Comparison of ENCODE assay signal across 22 mouse cellular contexts in the genomic region with DNA sequence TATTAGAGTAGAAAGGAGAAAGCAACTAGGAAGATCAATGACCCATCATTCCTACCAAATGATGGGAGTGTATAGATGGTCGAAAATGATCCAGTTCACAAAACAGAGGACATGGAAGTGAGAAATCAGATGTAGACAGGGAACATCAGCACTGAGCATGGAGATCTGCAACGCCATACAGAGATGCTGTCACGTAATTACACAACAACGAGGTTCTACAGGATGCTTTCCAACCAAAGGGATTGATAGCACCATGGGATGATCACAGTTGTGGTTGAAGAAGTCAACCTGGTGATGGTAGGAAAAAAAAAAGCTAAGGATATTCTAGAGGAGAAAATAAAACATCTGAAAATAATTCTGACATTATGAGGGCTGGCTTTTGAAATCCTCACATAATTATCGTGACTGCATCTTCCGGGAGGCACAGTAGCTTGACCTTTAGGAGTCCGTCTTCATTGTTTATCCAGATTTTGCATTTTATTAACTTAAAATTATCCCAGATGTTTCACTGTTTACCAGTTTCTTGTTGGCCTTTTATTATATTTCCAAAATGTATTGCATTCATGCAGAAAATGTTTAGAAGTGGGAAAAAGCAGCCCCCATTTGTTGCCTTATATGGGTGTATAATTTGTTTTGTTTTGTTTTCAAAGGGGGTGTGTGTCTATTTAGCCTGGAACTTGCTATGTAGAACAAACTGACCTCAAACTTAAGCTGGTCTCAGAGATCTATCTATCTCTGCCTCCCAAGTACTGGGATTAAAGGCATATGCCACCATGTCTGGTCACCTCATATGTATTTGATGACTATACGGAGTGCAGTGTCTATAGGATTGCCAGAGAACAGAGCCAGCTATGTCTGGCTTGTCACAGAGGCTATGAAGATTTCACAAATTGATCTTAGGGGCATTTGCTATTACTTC. TPM values are rescaled to one million over a fixed set of nuclear protein-coding genes. Genes with fewer than 3 reads are reported as not detected.
DNase-seq lines count a peak whose midpoint lies in the region; ATAC-seq and TF ChIP-seq lines count a peak whose summit lies in the region.
"Had no signal": no experiment of that assay in that cellular context is flagged by ENCODE, and none has a peak within 500 bp of the region (broad histone marks: within the 10 kb centered on the region; RNA-seq: fewer than 3 reads in every experiment).

No protein-coding gene starts in this region.

- ATAC-seq in lung, embryonic 14.5 days (ENCODE audit: insufficient read depth), result peak; percentile 66
- peak; percentile 78 for ATAC-seq in lung, embryonic 16.5 days (ENCODE audit: low read depth)
- ATAC-seq: forebrain, embryonic 14.5 days; forebrain, embryonic 16.5 days had no signal

- peak; percentile 45 for DNase-seq in lung, embryonic 14.5 days
- DNase-seq in lung, postnatal 4 days, result no peak
- DNase-seq in lung, adult 18-20 months, result no peak
- DNase-seq: adrenal gland, adult 2 months; adrenal gland, postnatal 10 days; adrenal gland, postnatal 25 days; cerebellum, adult 11 months; cerebellum, adult 18-20 months; cerebellum, adult 8-10 months; cerebellum, adult 9-11 months; cerebellum, postnatal 14 days; cerebellum, postnatal 36 days; embryo, embryonic 11 days had no signal

- H3K36me3 ChIP-seq in lung, embryonic 14.5 days (ENCODE audit: insufficient read depth), result no peaks in the 10 kb centered on the region
- H3K36me3 ChIP-seq in lung, embryonic 16.5 days (ENCODE audit: control insufficient read depth, insufficient read depth, low read length), result no peaks in the 10 kb centered on the region
- H3K36me3 ChIP-seq: embryonic facial prominence, embryonic 13.5 days; embryonic facial prominence, embryonic 15.5 days; forebrain, embryonic 10.5 days; forebrain, embryonic 12.5 days had no signal

- no peaks in the 10 kb centered on the region for H3K4me1 ChIP-seq in lung, embryonic 14.5 days (ENCODE audit: insufficient read depth)
- no peaks in the 10 kb centered on the region for H3K4me1 ChIP-seq in lung, embryonic 16.5 days (replicated peaks; ENCODE audit: control insufficient read depth, insufficient read depth, low read length)
- H3K4me1 ChIP-seq: embryonic facial prominence, embryonic 13.5 days; embryonic facial prominence, embryonic 15.5 days; forebrain, embryonic 10.5 days; forebrain, embryonic 12.5 days had no signal

- H3K9me3 ChIP-seq in lung, embryonic 14.5 days (ENCODE audit: low read depth, low read length), result no peaks in the 10 kb centered on the region
- H3K9me3 ChIP-seq in lung, embryonic 16.5 days (ENCODE audit: control insufficient read depth, low read length), result no peaks in the 10 kb centered on the region
- H3K9me3 ChIP-seq: embryonic facial prominence, embryonic 13.5 days; embryonic facial prominence, embryonic 15.5 days; forebrain, embryonic 10.5 days; forebrain, embryonic 12.5 days had no signal

- no peaks in the 10 kb centered on the region for H3K27me3 ChIP-seq in lung, embryonic 14.5 days (ENCODE audit: insufficient read depth, low read length)
- H3K27me3 ChIP-seq in lung, embryonic 16.5 days (ENCODE audit: control insufficient read depth, insufficient read depth, low read depth, low read length), result no peaks in the 10 kb centered on the region
- H3K27me3 ChIP-seq: embryonic facial prominence, embryonic 13.5 days; embryonic facial prominence, embryonic 15.5 days; forebrain, embryonic 12.5 days had no signal

- no peak overlapping the region for H3K4me3 ChIP-seq in lung, embryonic 14.5 days (ENCODE audit: low read depth, low read length)
- H3K4me3 ChIP-seq in lung, embryonic 16.5 days (ENCODE audit: low read length), result no peak overlapping the region
- H3K4me3 ChIP-seq: embryonic facial prominence, embryonic 13.5 days; embryonic facial prominence, embryonic 15.5 days; erythroblast, embryonic 14.5 days; forebrain, embryonic 10.5 days; forebrain, embryonic 12.5 days had no signal

- no peak overlapping the region for H3K27ac ChIP-seq in lung, embryonic 14.5 days (ENCODE audit: low read depth)
- no peak overlapping the region for H3K27ac ChIP-seq in lung, embryonic 16.5 days (ENCODE audit: low read length)
- H3K27ac ChIP-seq: embryonic facial prominence, embryonic 13.5 days; embryonic facial prominence, embryonic 15.5 days; forebrain, embryonic 10.5 days; forebrain, embryonic 12.5 days had no signal

- WGBS in lung, embryonic 14.5 days, result 61% methylated on average over 8 of the region's 8 CpGs
- WGBS in lung, embryonic 16.5 days, result 59% methylated on average over 8 of the region's 8 CpGs

- H3K9ac ChIP-seq in lung, embryonic 14.5 days, result no peak overlapping the region
- no peak overlapping the region for H3K9ac ChIP-seq in lung, embryonic 16.5 days (ENCODE audit: low read length)
- H3K9ac ChIP-seq: embryonic facial prominence, embryonic 13.5 days; embryonic facial prominence, embryonic 15.5 days; forebrain, embryonic 12.5 days had no signal

- no peak overlapping the region for H3K4me2 ChIP-seq in lung, embryonic 14.5 days
- H3K4me2 ChIP-seq in lung, embryonic 16.5 days (ENCODE audit: low read depth, low read length), result no peak overlapping the region
- H3K4me2 ChIP-seq: embryonic facial prominence, embryonic 13.5 days; embryonic facial prominence, embryonic 15.5 days; forebrain, embryonic 12.5 days had no signal

- no peak for TF ChIP-seq CTCF in lung, embryonic 14.5 days (IDR thresholded peaks at IDR 0.05; ENCODE audit: low read depth)

RNA-seq across cellular contexts. Expression of a gene that starts 38.5 kb away (rescaled TPM):
- 0.51 and 0.84 TPM in 2 replicates for polyA plus RNA-seq in lung, embryonic 14.5 days (2014; fragmentation: Nextera tagmentation; extraction: Ambion mirVana)
- polyA plus RNA-seq in lung, embryonic 16.5 days (2015; fragmentation: Nextera tagmentation; extraction: Ambion mirVana), result 0.75 and 0.80 TPM in 2 replicates
- polyA plus RNA-seq: C2C12; erythroblast, embryonic 14.5 days had no signal
